Mouse (Mus musculus) kidney, adult 2 months (tissue): ENCODE results near the gene Lrrc2.

Source experiments
- CTCF ChIP-seq: fragments of 200-500 bp; conservative IDR thresholded peaks from 2 replicates; pipeline ENCODE4 v1.5.1; 2011; ENCODE audit warnings: low read depth, mild to moderate bottlenecking, control low read depth, low read length, moderate library complexity, mixed read lengths; ENCODE audit not compliant: insufficient read depth, insufficient read length
- POLR2A ChIP-seq: fragments of 200-500 bp; IDR thresholded peaks from one replicate; pipeline ENCODE4 v1.6.1; 2011; ENCODE audit warnings: low read depth, low read length, control low read depth

DNA sequence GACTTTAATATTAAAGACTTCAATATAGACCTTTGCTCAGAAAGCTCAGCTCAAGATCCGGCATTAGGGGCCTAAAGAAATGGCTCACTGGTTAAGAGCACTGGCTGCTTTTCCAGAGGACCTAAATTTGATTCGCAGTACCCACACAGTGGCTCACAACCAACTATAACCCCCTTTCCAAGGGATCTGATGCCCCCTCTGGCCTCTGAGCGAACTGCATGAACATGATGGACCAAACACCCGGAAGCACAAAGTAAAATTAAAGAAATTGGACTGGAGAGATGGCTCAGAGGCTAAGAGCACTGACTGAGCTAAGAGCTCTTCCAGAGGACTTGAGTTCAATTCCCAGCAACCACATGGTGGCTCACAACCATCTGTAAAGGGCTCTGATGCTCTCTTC is 64.3 kb downstream of the Lrrc2 start:
- TF ChIP-seq CTCF = 0 out of 2 replicates have a peak, but pooled peaks have one; percentile 5
- TF ChIP-seq POLR2A = no peak
